Mouse (Mus musculus): ENCODE measurements around the gene Fyb2. TPM values are rescaled to one million over a fixed set of nuclear protein-coding genes. Genes with fewer than 3 reads are reported as not detected.

Fyb2 gene
- not detected in 2 replicates for polyA plus RNA-seq (2012; ENCODE audit: insufficient read depth, low replicate concordance)

- TF ChIP-seq FLI1 (IDR thresholded peaks at IDR 0.05; ENCODE audit: low read length) (no peak), GATA1 (IDR thresholded peaks at IDR 0.05; ENCODE audit: borderline replicate concordance, low read length) (no peak)
- H3K4me3 ChIP-seq (replicated peaks), result peak within 1 kb of the TSS; percentile 54
These were observed at the start of gene Fyb2 for GRCm38 (mm10) chr4:104913291-104914129. TSS of gene Fyb2 (plus strand) at chr4:104913456.

GRCm38 (mm10) chr4:104864397-104864796 is 48.9 kb upstream of the Fyb2 start:
- Histone ChIP-seq H3K4me3 (replicated peaks) (no peak overlapping the region), H3K4me1 (no peaks in the 10 kb centered on the region), H3K9me3 (peaks cover 14% of the 10 kb centered on the region), H3K27me3 (replicated peaks) (no peaks in the 10 kb centered on the region), H3K36me3 (replicated peaks; ENCODE audit: low read length) (no peaks in the 10 kb centered on the region)
- no peak for TF ChIP-seq GATA1 (IDR thresholded peaks at IDR 0.05; ENCODE audit: borderline replicate concordance, low read length)

More at GRCm38 (mm10) chr4:104913291-104914129, at the start of gene Fyb2:
- peaks cover 7% of the 10 kb centered on the region for H3K27me3 ChIP-seq (replicated peaks)
- H3K36me3 ChIP-seq (replicated peaks; ENCODE audit: low read length), result no peaks in the 10 kb centered on the region
- no peaks in the 10 kb centered on the region for H3K4me1 ChIP-seq
- 0 out of 2 replicates have a peak, but pooled peaks cover 2% of the 10 kb centered on the region for H3K9me3 ChIP-seq

GRCm38 (mm10) chr4:104869581-104869980 is 43.7 kb upstream of the Fyb2 start:
- Histone ChIP-seq H3K36me3 (replicated peaks; ENCODE audit: low read length) (no peaks in the 10 kb centered on the region), H3K4me1 (no peaks in the 10 kb centered on the region), H3K9me3 (no peaks in the 10 kb centered on the region), H3K4me3 (replicated peaks) (no peak overlapping the region), H3K27me3 (replicated peaks) (no peaks in the 10 kb centered on the region)
- no peak for TF ChIP-seq GATA1 (IDR thresholded peaks at IDR 0.05; ENCODE audit: borderline replicate concordance, low read length)
- TF ChIP-seq FLI1 (IDR thresholded peaks at IDR 0.05; ENCODE audit: low read length), result no peak

- Histone ChIP-seq H3K9me3 (no peaks in the 10 kb centered on the region), H3K36me3 (replicated peaks; ENCODE audit: low read length) (no peaks in the 10 kb centered on the region), H3K4me1 (no peaks in the 10 kb centered on the region), H3K4me3 (replicated peaks) (no peak overlapping the region), H3K27me3 (replicated peaks) (no peaks in the 10 kb centered on the region)
- no peak for TF ChIP-seq FLI1 (IDR thresholded peaks at IDR 0.05; ENCODE audit: low read length)
- TF ChIP-seq GATA1 (IDR thresholded peaks at IDR 0.05; ENCODE audit: borderline replicate concordance, low read length), result no peak
These were observed 43.1 kb upstream of the Fyb2 start for GRCm38 (mm10) chr4:104870196-104870595.

GRCm38 (mm10) chr4:104875832-104876231 is 37.4 kb upstream of the Fyb2 start:
- TF ChIP-seq GATA1 (IDR thresholded peaks at IDR 0.05; ENCODE audit: borderline replicate concordance, low read length) (no peak), FLI1 (IDR thresholded peaks at IDR 0.05; ENCODE audit: low read length) (no peak)
- no peaks in the 10 kb centered on the region for H3K9me3 ChIP-seq
- H3K27me3 ChIP-seq (replicated peaks), result no peaks in the 10 kb centered on the region
- no peaks in the 10 kb centered on the region for H3K4me1 ChIP-seq
- H3K4me3 ChIP-seq (replicated peaks), result no peak overlapping the region
- H3K36me3 ChIP-seq (replicated peaks; ENCODE audit: low read length), result no peaks in the 10 kb centered on the region

- Histone ChIP-seq H3K9me3 (no peaks in the 10 kb centered on the region), H3K27me3 (replicated peaks) (no peaks in the 10 kb centered on the region), H3K4me3 (replicated peaks) (no peak within 1 kb of the TSS), H3K36me3 (replicated peaks; ENCODE audit: low read length) (no peaks in the 10 kb centered on the region), H3K4me1 (no peaks in the 10 kb centered on the region)
- no peak for TF ChIP-seq GATA1 (IDR thresholded peaks at IDR 0.05; ENCODE audit: borderline replicate concordance, low read length)
- TF ChIP-seq FLI1 (IDR thresholded peaks at IDR 0.05; ENCODE audit: low read length), result no peak
These were observed 36.9 kb upstream of the Fyb2 start, which contains the start of gene C8a for GRCm38 (mm10) chr4:104876323-104876722. TSS of gene C8a (minus strand) at chr4:104876398.

- Histone ChIP-seq H3K36me3 (replicated peaks; ENCODE audit: low read length) (no peaks in the 10 kb centered on the region), H3K4me3 (replicated peaks) (no peak overlapping the region), H3K9me3 (0 out of 2 replicates have a peak, but pooled peaks cover 3% of the 10 kb centered on the region), H3K4me1 (no peaks in the 10 kb centered on the region), H3K27me3 (replicated peaks) (no peaks in the 10 kb centered on the region)
- TF ChIP-seq GATA1 (IDR thresholded peaks at IDR 0.05; ENCODE audit: borderline replicate concordance, low read length) (no peak), FLI1 (IDR thresholded peaks at IDR 0.05; ENCODE audit: low read length) (no peak)
These were observed 25.8 kb upstream of the Fyb2 start for GRCm38 (mm10) chr4:104887486-104887885.

- H3K27me3 ChIP-seq (replicated peaks), result no peaks in the 10 kb centered on the region
- no peak overlapping the region for H3K4me3 ChIP-seq (replicated peaks)
- H3K9me3 ChIP-seq, result 0 out of 2 replicates have a peak, but pooled peaks cover 3% of the 10 kb centered on the region
- H3K4me1 ChIP-seq, result no peaks in the 10 kb centered on the region
- TF ChIP-seq GATA1 (IDR thresholded peaks at IDR 0.05; ENCODE audit: borderline replicate concordance, low read length) (no peak), FLI1 (IDR thresholded peaks at IDR 0.05; ENCODE audit: low read length) (no peak)
- no peaks in the 10 kb centered on the region for H3K36me3 ChIP-seq (replicated peaks; ENCODE audit: low read length)
These were observed 24.6 kb upstream of the Fyb2 start for GRCm38 (mm10) chr4:104888499-104889262.

GRCm38 (mm10) chr4:104891708-104892107 is 21.5 kb upstream of the Fyb2 start:
- no peaks in the 10 kb centered on the region for H3K4me1 ChIP-seq
- H3K4me3 ChIP-seq (replicated peaks), result no peak overlapping the region
- no peaks in the 10 kb centered on the region for H3K27me3 ChIP-seq (replicated peaks)
- H3K36me3 ChIP-seq (replicated peaks; ENCODE audit: low read length), result no peaks in the 10 kb centered on the region
- TF ChIP-seq FLI1 (IDR thresholded peaks at IDR 0.05; ENCODE audit: low read length) (no peak), GATA1 (IDR thresholded peaks at IDR 0.05; ENCODE audit: borderline replicate concordance, low read length) (no peak)
- H3K9me3 ChIP-seq, result 0 out of 2 replicates have a peak, but pooled peaks cover 3% of the 10 kb centered on the region

All from megakaryocyte, embryonic 14.5 days (primary cell).